Mouse (Mus musculus): ENCODE measurements around the gene Kif1c. TPM values are rescaled to one million over a fixed set of nuclear protein-coding genes. Genes with fewer than 3 reads are reported as not detected.
"Not testable (repeated sequence)": the region's sequence is repeated elsewhere in the genome, so short reads cannot be mapped to it uniquely, and the experiment has no call there.

Gene Kif1c
- total RNA-seq, 2 experiments from 2014 or later: 3.9 to 13.2 TPM

DNA sequence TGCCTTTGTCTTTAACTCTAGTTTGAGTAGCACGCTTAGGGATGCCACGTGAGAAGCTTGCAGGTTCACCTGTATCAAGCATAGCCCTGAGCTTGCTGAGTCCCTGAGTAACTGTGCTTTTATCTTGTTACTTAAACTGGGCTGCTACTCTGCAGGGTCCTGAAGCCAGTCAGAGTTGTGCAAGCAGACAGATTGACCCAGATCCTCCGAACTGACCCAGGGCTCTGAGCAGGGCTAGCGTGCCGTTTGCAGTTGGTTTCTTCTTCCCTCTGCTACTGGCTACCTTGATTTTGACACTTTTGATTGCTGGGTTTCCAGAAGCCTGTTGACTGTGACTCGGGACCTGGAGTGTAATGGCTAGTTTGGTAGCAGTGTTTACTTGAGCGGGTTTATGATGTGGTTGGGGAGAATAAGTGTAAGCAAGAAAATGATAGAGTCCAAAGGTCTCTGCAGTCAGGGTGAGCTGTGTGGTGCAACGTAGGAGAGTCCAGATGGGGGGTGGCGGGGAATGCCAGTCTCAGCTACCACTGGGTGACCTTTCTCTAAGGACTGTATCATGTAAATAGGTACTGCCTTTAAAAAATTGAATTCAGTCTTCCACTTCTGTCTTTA lies 30.2 kb downstream of the Kif1c start:
- ATAC-seq (replicated peaks; ENCODE audit: low FRiP score, low TSS enrichment, poor library complexity, severe bottlenecking): no peak

DNA sequence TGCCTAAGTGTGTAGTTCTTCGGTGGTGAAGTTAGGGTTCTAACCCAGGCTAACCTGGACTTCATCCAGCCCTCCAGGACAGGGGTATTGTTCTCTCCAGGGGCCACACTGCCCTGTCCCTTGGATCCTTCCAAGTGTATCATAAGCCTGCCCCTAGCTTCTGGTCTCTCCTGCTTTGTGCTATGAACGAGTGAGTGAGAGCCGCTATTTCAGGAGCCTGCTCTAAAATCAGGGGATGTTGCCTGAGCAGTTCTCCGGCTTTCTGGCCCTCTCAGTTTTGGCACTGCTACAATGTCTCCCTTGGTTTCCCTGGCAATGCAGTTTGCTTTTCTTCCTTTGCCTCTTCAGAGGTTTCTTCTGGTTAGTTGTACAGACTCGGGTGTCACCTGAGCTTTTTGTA lies 30.8 kb downstream of the Kif1c start:
- no peak for ATAC-seq (replicated peaks; ENCODE audit: low FRiP score, low TSS enrichment, poor library complexity, severe bottlenecking)

DNA sequence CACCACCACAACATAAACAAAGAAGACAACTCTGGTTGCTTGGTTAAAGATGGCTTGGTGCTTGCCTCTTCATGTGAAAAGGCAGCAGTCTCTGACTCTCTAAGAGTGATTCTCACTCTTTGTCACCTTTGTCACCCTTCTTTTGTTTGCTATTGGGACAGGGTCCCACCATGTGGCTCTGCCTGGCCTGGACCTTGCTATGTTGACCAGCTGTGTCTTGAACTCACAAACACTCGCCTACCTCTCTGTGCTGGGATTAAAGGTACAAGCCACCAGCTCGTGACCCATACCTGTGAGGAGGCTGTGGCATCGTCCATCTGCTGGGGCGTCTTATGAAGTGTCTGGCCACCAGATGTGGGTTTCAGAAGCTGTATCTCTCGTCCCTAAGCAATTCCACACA lies 32.9 kb downstream of the Kif1c start:
- no peak for ATAC-seq (replicated peaks; ENCODE audit: low FRiP score, low TSS enrichment, poor library complexity, severe bottlenecking)

DNA sequence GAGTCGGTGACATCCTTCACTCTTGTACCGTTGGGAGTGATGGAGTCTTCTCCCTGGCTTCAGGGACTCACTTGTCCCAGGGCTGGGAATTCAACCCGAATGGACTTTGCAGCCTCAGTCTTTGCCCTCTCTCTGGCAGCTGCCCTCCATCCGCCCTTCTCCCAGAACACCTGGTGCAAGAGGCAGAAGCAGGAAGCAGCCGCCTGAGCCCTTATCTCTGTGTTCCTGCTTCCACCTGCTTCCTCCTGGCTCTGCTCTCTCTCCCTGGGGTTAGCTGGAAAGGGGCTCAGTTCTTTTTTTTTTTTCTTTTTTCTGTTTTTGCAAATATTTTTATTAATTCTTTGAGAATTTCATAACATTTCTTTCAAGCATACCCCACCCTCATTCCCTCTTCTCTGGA lies 37.4 kb downstream of the Kif1c start:
- 0 out of 2 replicates have a peak, but pooled peaks have one; percentile 50 for ATAC-seq (replicated peaks; ENCODE audit: low FRiP score, low TSS enrichment, poor library complexity, severe bottlenecking)

DNA sequence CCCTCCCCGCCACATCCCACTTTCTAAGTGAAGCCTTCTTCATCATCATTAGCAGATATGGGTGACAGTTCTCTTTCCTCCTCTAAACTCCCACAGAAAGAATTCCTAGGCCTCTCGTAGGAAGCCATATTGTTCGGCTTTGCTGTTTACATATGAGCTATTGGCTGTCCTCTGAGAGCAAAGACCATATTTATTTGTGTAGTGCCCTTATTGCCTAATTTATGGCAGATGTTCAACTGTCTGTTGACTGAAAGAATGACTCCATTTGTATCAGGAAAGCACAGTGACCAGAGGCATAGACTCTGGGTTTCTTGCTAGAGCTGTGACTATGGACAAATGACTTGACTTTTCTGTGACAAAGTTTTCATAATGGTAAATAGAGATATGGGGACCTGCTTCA lies 41.3 kb downstream of the Kif1c start:
- ATAC-seq (replicated peaks; ENCODE audit: low FRiP score, low TSS enrichment, poor library complexity, severe bottlenecking): no peak

DNA sequence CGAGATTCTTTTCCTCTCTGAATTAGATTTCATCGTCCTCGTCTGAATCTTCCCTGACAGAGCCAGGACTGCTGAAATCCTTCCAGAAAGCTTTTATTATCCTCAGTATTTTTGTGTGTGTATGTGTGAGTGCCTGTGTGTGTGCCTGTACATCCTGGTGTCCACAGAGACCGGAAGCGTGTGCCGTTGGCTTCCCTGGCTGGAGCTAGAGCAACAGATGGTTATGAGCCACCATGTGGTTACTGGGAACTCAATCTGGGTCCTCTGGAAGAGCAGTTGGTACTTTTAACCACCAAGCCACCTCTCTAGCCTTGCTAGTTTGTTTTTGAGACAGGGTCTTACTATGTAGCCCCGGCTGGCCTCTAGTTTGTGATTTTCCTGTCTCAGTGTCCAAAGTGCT lies 41.8 kb downstream of the Kif1c start:
- no peak for ATAC-seq (replicated peaks; ENCODE audit: low FRiP score, low TSS enrichment, poor library complexity, severe bottlenecking)

DNA sequence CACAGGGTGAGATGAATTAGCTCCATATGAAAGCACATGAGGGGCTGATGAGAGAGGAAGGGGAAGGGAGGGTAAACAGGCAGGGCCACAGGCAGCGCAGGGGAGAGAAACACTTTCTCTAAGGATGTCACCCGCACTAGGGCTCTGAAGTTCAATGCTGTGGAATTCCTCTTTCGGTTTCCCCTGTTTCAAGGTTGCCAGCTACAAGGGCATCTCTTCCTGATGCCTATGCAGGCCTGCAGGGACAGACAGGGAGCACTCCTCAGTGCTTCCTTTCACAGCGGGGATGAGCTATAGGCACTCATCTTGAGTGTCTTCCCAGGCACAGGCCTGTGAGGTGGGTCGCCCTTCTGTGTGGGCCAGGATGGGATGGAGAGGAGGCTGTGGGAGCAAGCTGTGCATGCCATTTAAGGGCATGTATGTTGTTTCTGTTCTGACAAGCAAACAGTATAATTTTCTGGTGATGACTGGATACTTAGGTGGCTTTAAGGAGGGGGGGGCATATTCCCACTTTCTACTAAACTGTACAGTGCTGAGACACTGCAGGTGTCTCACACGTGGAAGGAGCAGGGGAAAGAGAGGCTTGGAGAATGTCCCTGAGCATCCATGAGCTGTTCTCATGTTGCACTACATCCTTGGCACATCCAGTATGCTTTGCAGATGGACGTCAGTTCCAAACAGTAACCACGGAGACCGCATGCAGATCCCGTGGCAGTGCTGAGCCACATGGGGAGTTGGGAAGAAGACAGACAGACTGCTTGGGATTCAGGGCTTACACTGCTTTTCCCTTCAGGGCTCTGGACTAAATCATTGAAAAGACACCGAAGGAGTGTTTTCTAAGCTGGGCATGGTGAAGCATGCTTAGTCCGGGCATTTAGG lies 42.5 kb downstream of the Kif1c start:
- ATAC-seq (replicated peaks; ENCODE audit: low FRiP score, low TSS enrichment, poor library complexity, severe bottlenecking): no peak

DNA sequence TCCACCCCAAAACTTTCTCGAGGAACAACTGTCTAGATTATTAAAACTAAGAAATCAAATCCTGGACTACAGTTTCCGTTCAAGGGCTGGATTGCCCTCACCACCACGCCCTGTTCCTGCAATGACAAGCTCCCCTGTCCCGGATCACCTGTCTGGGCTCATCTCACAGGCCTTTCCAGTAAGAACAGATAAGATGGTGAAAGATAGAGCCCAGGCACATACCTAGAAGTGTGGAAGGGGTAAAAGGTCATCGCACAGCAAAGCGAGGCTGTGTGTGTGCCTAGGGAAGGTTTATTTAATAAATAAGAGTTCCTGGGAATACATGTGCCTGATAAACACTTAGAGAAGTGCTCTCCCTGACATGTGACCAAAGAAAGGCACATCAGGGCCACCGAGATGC lies 45.3 kb downstream of the Kif1c start:
- no peak for ATAC-seq (replicated peaks; ENCODE audit: low FRiP score, low TSS enrichment, poor library complexity, severe bottlenecking)

DNA sequence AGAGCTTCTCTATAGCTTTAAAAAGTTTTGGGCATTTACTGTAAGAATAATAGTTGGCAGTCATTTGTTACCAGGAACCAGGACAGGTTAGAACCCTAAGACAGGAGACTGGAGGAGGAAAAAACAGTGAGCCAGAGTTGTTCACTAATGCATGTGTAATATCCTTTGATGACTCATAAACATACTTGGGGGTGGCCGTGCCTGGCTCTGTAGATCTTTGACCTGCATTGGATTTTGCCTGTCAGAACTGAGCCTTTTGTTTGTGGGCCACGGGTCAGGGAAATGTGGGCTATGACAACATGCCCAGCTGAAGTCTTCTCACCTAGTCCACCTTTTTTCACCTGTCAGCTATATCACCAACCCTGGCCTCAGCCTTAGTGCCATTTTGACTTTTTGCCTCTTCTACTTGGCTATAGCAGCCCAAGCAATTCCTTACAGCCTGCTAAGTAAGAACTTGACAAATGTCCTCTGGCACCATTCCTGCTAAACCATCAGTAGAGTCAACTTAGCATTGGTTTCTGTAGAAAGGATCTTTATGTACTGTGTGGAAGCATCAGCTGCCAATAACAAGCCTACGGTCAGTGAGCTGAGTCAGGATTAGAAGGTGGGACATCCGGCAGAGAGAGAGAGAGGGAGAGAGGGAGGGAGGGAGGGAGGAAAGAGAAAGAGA lies 47.7 kb downstream of the Kif1c start:
- no peak for ATAC-seq (replicated peaks; ENCODE audit: low FRiP score, low TSS enrichment, poor library complexity, severe bottlenecking)

DNA sequence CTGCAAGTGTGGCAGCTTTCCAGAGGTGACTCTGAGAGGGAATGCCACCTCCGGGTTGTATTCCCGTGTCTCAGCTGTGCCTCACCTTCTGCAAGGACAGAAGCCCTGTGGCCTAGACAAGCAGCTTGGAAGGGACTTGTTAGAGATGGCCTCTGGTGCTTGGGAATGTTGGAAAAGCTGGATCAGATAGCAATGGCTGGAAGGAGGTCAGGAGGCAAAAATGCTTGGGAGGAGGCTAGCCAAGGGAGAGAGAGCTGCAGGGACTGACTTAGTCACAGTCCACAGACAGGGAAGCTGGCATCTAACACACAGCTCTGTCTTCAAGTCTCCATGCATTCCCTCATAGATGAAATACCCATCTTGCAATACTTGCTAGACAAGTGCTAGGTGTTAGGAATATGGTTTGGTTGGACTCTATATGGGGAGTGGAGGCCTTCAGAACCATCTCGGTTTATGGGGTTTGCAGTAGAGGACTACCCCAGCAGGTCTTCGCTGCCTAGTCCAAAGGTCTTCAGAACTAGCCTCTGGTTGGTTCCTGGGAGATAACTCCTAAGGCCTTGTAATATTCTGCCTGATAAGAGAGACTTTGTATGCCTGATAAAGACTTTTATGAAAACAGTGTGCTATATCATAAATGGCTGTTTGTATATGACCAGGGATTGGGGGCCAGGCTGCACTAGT lies 52.1 kb downstream of the Kif1c start:
- ATAC-seq (replicated peaks; ENCODE audit: low FRiP score, low TSS enrichment, poor library complexity, severe bottlenecking): peak; percentile 40; the same call in 1 of the 2 replicates

DNA sequence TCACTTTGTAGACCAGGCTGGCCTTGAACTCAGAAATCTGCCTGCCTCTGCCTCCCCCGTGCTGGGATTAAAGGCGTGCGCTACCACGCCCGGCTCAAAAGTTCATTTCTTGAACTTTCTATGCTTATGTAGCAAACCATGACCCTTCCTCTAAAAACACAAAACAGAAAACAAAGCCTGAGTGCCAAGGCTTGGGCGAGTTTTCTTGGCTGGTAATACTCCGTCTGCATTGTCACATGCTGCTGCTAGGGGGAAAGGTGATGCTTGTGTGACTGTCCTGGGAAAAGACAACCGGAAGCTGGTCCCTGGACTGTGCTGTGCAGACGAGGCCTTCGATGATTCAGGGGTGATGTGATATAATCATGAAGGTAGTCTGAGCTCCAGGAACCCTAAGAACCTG lies 52.8 kb downstream of the Kif1c start:
- ATAC-seq (replicated peaks; ENCODE audit: low FRiP score, low TSS enrichment, poor library complexity, severe bottlenecking): no peak

DNA sequence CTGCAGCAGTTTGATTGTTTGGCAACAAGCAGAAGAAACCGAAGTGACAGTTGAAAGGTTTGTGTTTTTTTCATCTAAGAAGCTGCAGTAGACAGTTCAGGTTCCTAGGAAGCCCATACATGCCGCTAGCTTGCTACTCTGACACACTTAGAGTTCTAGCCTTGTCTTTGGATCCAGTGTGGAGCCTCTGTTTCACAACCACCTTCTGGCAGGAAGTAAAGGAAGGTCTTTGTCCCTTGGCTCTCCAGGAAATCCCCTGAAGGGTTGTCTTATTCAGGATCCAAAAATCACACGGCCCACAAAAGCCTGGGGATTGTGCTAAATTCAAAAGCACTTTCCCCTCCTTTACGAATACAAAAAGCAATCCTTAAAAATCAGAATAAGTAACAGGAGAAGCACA lies 54.1 kb downstream of the Kif1c start:
- ATAC-seq (replicated peaks; ENCODE audit: low FRiP score, low TSS enrichment, poor library complexity, severe bottlenecking): no peak

DNA sequence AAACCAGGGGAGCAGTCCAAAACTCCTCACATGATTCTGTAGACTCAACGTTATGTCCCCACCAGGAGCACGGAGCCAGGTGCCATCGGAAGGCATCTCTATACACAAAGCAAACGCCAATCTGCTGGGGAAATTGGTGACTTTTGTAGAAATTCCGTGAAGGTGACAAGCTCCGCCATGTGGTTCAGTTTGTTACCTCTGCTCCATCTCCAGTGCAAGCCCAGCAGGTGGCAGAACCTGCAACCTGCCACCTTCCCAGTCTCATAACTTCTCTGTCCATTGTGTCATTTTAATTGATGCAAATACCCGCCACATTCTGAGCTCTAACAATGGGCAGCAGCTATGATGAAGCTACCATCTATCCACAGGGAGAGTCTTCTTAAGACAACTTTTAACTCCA lies 54.6 kb downstream of the Kif1c start:
- no peak for ATAC-seq (replicated peaks; ENCODE audit: low FRiP score, low TSS enrichment, poor library complexity, severe bottlenecking)

DNA sequence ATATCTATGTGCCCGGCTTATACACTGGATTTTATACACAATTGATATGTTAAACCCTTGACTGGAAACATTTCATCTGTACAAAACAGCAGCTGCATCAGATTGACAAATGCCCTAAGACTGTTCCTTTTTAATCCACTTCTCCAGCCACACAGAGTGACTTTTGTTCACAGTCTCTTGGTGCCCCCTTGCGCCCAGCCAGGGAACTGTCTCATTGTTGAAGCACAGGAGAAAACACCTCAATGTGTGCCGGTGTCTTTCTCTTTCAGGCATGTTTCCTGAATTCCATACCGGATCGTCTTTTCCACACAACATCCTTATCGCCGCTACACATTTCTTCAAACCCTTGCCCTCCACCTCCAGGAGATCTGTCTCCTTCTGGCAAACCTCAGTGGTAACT lies 55.3 kb downstream of the Kif1c start:
- ATAC-seq (replicated peaks; ENCODE audit: low FRiP score, low TSS enrichment, poor library complexity, severe bottlenecking): peak; percentile 91

DNA sequence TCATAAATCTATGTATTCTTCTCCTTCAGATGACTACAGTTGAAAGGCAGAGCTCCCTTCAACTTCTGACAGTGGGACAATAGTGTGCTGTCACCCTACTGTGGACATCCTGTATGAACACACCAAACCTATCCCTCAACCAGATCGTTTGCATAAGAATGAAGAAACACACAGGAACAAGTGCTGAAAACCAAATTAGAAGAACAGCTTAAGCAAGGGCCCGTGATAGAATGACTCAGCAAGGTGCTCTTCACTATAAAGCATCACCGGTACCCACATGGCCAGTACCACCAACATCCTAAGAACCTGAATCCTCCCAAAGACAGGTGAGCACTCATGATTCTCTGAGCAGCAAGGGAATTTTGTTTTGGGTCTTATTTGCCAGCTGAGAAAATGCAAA lies 60.1 kb downstream of the Kif1c start:
- ATAC-seq (replicated peaks; ENCODE audit: low FRiP score, low TSS enrichment, poor library complexity, severe bottlenecking): not testable (repeated sequence)

DNA sequence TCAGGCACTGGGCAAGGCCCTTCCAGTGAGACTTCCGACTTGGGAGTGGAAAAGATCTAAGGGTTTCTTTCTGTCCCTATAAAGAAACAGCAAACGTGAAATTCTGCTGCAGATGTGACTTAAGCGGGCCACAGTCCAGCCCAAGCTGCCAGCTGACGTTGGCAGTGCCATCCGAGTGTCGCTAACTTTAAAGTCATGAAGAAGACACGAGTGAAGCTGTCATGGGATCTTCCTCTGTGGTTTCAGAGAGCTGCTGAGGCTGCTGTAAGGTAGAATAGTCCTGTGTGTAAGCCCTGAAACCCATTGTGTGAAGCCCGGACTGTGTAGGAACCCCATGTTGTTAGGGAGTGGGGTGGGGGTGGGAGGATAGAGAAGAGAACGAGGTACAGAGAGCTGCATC lies 62.3 kb downstream of the Kif1c start:
- no peak for ATAC-seq (replicated peaks; ENCODE audit: low FRiP score, low TSS enrichment, poor library complexity, severe bottlenecking)

DNA sequence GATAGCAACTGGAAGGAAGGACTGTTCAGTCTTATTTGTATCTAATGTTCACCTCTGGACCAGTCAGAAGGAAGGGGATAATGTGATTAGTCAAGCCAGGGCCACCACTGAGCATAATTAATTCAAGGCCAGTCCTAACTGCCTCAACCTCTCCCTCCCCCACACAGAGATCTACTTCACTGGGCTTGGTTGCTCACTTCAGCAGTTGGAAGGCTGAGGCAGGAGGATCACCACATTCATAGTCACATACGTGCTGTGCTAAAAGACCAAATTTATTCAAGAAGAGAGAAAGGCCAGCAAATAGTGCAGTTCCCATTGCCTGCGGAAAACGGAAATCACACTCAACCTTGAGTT lies 63.2 kb downstream of the Kif1c start:
- ATAC-seq (replicated peaks; ENCODE audit: low FRiP score, low TSS enrichment, poor library complexity, severe bottlenecking): 0 out of 2 replicates have a peak, but pooled peaks have one; percentile 16

DNA sequence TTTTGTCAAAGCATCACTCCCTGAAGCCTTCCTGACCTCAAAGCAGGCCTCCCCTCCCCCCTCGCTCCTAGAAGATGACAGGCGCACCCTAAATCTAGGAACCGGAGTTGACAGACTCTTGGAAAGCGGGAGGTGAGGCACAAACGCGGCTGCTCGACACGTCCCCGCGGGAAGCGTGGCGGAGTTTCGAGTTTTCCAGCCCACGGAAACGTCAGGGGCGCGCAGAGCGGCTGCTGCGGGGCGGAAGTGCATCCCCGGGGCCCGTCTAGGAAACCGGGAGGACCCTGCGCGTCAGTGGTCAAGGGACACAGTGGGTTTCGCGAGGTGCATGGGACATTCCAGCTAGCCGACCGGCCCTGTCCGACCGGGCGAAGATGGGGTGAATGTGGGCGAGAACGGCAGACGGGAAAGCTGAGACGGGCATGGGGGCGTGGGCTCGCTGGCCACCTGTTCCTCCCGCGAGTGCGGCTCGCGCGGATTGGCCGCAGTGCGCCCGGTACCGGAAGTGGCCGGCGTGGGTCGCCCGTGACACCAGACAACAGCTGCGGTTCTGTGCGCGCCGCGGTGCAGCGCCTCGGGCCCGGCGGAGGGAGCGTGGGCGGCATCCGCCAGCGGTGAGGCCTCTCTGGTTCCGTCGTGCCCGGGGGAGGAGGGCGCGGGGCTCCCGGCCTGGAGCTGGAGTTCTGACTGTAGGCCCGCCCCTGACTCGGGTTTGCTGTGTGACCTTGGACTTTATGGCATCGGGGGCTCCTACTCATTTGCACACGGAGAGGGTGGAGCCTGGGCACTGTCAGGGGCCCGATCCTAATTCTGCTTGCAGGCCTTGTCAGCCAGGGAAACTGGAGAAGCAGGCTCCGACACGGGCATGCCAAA lies 63.8 kb downstream of the Kif1c start, which contains the start of gene Zfp3:
Zfp3 (plus strand) TSS at position 274 of the 873 bp plus-strand sequence.
- peak; percentile 75 for ATAC-seq (replicated peaks; ENCODE audit: low FRiP score, low TSS enrichment, poor library complexity, severe bottlenecking)

Measured in megakaryocyte-erythroid progenitor cell, adult 5-6 weeks (primary cell).